Mouse (Mus musculus) forebrain, embryonic 13.5 days (tissue): ENCODE results near the gene Dtymk. TPM values are rescaled to one million over a fixed set of nuclear protein-coding genes. Genes with fewer than 3 reads are reported as not detected.

Experiments used
- ATAC-seq: fragments of 200-750 bp; cut with Nextera tagmentation; 2 replicates; pipeline ENCODE4 v1.8.0; 2017
- H3K27ac ChIP-seq: fragments of 300-500 bp; sonication (generic); 2 replicates; pipeline ENCODE4 v1.5.1; 2015; ENCODE audit warnings: inconsistent platforms, mild to moderate bottlenecking, moderate library complexity
- H3K27me3 ChIP-seq: fragments of 300-500 bp; sonication (generic); 2 replicates; pipeline ENCODE4 v1.6.1; 2015; ENCODE audit warnings: mild to moderate bottlenecking, inconsistent platforms
- H3K36me3 ChIP-seq: fragments of 300-500 bp; sonication (generic); 2 replicates; pipeline ENCODE4 v1.6.1; 2015; ENCODE audit warnings: mild to moderate bottlenecking, inconsistent platforms; ENCODE audit not compliant: poor library complexity, severe bottlenecking
- H3K4me1 ChIP-seq: fragments of 300-500 bp; sonication (generic); 2 replicates; pipeline ENCODE4 v1.6.1; 2015; ENCODE audit warnings: inconsistent platforms
- H3K4me2 ChIP-seq: fragments of 300-500 bp; sonication (generic); 2 replicates; pipeline ENCODE4 v1.6.1; 2015; ENCODE audit warnings: inconsistent platforms, mild to moderate bottlenecking, moderate library complexity
- H3K4me3 ChIP-seq: fragments of 300-500 bp; sonication (generic); 2 replicates; pipeline ENCODE4 v1.5.1; 2015; ENCODE audit warnings: mild to moderate bottlenecking, inconsistent platforms
- H3K9ac ChIP-seq: fragments of 300-500 bp; sonication (generic); 2 replicates; pipeline ENCODE4 v1.6.1; 2015; ENCODE audit warnings: mild to moderate bottlenecking, inconsistent platforms
- H3K9me3 ChIP-seq: fragments of 300-500 bp; sonication (generic); replicated peaks from 2 replicates; pipeline ENCODE4 v1.6.1; 2016; ENCODE audit warnings: inconsistent platforms
- WGBS: fragments of 180-500 bp; shearing (Covaris S2); methylation state at CpG from one replicate; pipeline ENCODE4 v1.1.7; 2015; 5-methylcytosine and 5-hydroxymethylcytosine counted together
- polyA plus RNA-seq: library from polyadenylated mRNA; unstranded; fragments of >200 nt; fragmentation: Nextera tagmentation; extraction: Ambion mirVana; gene quantifications from 2 replicates; pipeline ENCODE4 v1.2.1, GENCODE M21; 2015

The Dtymk gene
- polyA plus RNA-seq, 1 experiment from 2014 or later: 245 TPM

DNA sequence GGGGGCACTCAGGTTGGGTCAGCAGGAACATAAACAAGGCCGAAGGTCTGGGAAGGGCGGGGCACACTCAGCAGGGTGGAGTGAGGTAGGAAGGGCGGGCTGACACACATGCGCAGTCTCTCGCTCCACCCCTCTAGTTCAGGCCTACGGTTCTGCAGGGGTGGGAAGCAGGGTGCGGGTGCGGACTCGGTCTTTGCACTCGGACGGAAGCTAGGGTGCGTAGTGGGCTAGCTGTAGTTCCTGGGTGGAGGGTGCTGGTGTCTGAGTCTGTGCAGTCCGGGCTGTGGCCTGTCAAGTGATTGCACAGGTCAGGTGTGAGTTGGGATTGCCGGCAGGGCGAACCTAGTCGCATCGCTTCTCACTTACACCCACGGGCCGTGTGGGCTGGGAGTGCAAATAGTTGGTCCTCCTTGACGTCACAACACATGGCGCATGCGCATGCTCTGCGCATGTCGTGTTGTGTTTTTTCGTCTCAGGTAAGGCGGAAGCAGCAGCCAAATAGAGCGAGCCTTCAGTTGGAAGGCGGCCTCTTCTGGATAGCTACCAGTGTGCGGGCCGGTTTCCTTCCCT, 23.5 kb upstream of the Dtymk start:
- Histone ChIP-seq H3K36me3 (peaks cover 13% of the 10 kb centered on the region), H3K4me2 (peak overlapping the region; percentile 78), H3K4me1 (peaks cover 16% of the 10 kb centered on the region), H3K4me3 (peak overlapping the region; percentile 53), H3K9me3 (no peaks in the 10 kb centered on the region), H3K9ac (peak overlapping the region; percentile 74), H3K27me3 (no peaks in the 10 kb centered on the region), H3K27ac (peak overlapping the region; percentile 89)
- under 1% methylated on average over 30 of the region's 30 CpGs for WGBS
- peak; percentile 97 for ATAC-seq

DNA sequence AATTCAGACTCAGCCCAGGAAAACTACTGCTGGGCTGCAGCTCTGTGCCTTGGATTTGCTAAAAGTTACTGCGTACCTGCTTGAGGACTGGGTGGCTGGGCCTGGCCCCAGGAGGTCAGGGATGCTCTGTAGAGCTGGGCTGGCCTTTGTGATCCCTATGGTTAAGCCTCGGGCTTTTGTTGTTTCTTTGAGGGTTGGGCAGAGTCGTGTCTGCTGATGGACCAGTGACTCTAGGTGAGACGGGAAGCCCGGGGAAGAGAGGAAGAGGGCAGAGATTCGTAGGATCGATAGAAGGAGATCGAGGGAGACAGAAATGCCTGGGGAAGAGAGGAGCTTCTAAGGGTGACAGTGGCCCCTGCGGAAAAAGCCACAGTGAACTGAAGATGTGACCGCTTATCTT, 22.9 kb upstream of the Dtymk start, which contains the start of gene D2hgdh:
Gene D2hgdh (plus strand): TSS at position 301 of the 400 bp plus-strand sequence.
- peaks cover 16% of the 10 kb centered on the region for H3K4me1 ChIP-seq
- H3K9me3 ChIP-seq: no peaks in the 10 kb centered on the region
- no peak; the same call in 1 of the 2 replicates for ATAC-seq

DNA sequence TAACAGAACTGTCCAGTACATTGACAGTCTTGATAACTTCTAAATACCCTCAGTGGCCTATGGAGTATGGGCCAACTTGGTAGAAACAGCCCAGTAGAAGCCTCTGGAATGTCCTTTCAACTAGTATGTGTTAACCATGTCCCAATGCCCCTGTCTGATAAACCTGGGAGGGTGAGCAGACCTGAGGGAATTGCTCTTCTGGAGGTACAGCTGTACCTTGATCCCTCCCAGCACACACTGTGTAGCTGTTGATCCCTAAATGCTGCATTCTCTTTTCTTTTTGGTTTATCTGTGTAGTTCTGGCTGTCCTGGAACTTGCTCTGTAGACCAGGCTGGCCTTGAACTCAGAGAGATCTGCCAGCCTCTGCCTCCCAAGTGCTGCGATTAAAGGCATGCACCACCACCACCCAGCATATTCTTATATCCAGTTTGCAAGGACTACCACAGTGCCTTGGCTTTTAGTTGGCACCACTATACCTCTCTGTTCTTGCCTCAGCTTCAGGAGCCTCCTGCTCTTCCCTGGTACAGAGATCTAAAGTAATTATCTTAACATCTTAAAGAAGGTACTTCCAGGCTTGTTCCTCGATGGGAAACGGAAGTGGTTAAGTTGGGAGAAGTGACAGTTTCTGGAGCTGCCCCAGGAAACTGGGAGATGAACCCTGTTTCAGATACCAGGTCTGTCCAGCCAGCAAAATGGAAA, 22.2 kb upstream of the Dtymk start:
- 82% methylated on average over 3 of the region's 3 CpGs for WGBS
- peak overlapping the region; percentile 89 for H3K27ac ChIP-seq

More for the DNA sequence above, 22.9 kb upstream of the Dtymk start, which contains the start of gene D2hgdh:
- Histone ChIP-seq H3K36me3 (peaks cover 19% of the 10 kb centered on the region), H3K9ac (peak within 1 kb of the TSS; percentile 74), H3K27me3 (no peaks in the 10 kb centered on the region), H3K4me2 (peak within 1 kb of the TSS; percentile 78), H3K27ac (peak within 1 kb of the TSS; percentile 89), H3K4me3 (peak within 1 kb of the TSS; percentile 53)
- 4% methylated on average over 10 of the region's 10 CpGs for WGBS

DNA sequence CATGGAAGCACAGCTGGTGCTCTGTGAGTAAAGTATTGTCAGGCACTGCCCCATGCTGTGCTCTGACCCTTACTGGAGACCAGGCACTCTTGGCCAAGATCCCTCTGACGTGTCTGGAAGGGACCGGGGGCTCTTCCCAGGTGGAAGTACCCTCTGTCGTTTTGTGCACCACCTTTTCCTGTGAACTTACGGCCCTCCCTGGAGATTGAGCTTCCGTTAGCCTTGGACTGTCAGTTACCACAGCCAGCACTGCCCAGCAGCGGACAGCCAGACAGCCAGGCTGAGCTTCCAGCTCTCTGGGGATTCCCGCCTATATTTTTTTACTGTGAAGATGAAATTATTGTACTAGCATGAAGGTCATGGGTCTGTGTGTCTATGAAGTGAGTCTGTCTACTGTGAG, 17.0 kb upstream of the Dtymk start:
- Histone ChIP-seq H3K4me3 (no peak overlapping the region), H3K4me2 (no peak overlapping the region), H3K9ac (no peak overlapping the region), H3K27ac (no peak overlapping the region), H3K9me3 (no peaks in the 10 kb centered on the region), H3K27me3 (no peaks in the 10 kb centered on the region), H3K36me3 (peaks cover 78% of the 10 kb centered on the region), H3K4me1 (no peaks in the 10 kb centered on the region)
- ATAC-seq: no peak
- 87% methylated on average over 7 of the region's 7 CpGs for WGBS

More for the DNA sequence above, 22.2 kb upstream of the Dtymk start:
- no peaks in the 10 kb centered on the region for H3K27me3 ChIP-seq
- H3K4me1 ChIP-seq: peaks cover 16% of the 10 kb centered on the region
- ATAC-seq: no peak
- H3K9ac ChIP-seq: peak overlapping the region; percentile 74; the same call in 1 of the 2 replicates
- H3K9me3 ChIP-seq: no peaks in the 10 kb centered on the region
- no peak overlapping the region for H3K4me3 ChIP-seq
- H3K4me2 ChIP-seq: peak overlapping the region; percentile 78
- peaks cover 25% of the 10 kb centered on the region for H3K36me3 ChIP-seq

DNA sequence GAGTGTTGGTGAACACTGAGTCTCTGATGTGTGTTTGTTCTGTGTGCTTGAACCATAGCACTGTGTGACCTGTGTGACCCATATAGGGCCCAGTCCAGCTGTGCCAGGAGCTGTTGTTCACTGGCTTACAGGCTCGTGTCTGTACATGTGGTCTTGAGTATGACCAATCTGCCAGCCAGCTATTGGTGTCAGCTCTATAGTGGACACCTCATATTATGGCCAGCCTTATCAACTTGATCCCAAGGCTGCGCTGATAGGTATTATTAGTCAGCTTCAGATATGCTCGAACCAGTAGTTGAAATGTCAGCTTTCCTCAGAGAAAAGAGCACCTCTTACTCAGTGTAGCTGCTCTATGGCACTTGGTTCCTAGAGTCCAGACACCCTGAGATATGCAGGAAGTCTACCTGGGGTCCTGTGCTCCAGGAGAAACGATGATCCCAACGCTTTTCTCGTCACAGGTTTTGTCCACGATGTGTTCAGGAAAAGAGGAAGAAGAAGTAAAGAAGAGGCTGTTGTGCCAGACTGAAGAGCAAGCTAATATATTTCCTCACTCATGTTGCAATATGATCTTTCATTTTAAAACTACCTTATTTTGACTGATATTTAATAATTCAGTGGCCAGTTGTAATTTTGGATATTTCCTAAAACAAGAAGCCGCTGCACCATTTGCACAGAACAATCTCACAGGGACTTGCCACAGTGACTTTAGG, 16.2 kb upstream of the Dtymk start:
- Histone ChIP-seq H3K27ac (no peak overlapping the region), H3K4me1 (no peaks in the 10 kb centered on the region), H3K27me3 (no peaks in the 10 kb centered on the region), H3K4me3 (no peak overlapping the region), H3K36me3 (peaks cover 85% of the 10 kb centered on the region), H3K9ac (no peak overlapping the region), H3K4me2 (no peak overlapping the region), H3K9me3 (no peaks in the 10 kb centered on the region)
- ATAC-seq: no peak
- WGBS: 94% methylated on average over 8 of the region's 8 CpGs

DNA sequence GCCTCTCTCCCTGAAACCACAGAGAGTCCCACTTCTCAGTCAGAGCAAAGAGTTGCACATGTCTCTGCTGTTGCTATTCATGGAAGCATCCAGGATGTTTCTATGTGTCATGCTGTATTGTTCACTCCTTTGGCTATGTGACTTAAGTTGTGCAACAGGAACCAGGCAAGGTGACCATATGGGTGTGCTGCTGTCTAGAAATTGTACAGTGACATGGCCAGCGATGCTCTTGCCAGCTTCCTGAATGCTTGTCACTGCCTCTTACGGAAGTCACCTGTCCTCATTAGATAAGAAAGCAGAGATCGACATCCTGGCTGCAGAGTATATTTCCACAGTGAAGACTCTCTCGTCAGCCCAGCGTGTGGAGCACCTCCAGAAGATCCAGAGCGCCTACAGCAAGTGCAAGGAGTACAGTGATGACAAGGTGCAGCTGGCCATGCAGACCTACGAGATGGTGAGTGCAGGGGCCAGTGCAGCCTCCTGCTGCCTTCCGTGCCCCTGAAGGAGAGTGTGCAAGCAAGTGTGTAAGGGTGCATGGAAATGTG, 9.8 kb upstream of the Dtymk start:
- Histone ChIP-seq H3K27me3 (no peaks in the 10 kb centered on the region), H3K27ac (no peak overlapping the region), H3K36me3 (peaks cover 93% of the 10 kb centered on the region), H3K4me2 (no peak overlapping the region), H3K9me3 (no peaks in the 10 kb centered on the region), H3K9ac (no peak overlapping the region), H3K4me1 (no peaks in the 10 kb centered on the region), H3K4me3 (no peak overlapping the region)
- 92% methylated on average over 8 of the region's 8 CpGs for WGBS
- no peak for ATAC-seq

GRCm38 (mm10) chr1:93810011-93810410, 8.3 kb upstream of the Dtymk start:
- Histone ChIP-seq H3K4me2 (no peak overlapping the region), H3K4me3 (no peak overlapping the region), H3K9ac (no peak overlapping the region), H3K36me3 (peaks cover 88% of the 10 kb centered on the region), H3K27me3 (no peaks in the 10 kb centered on the region), H3K4me1 (peaks cover 10% of the 10 kb centered on the region), H3K9me3 (no peaks in the 10 kb centered on the region), H3K27ac (no peak overlapping the region)
- WGBS: 98% methylated on average over 3 of the region's 3 CpGs
- ATAC-seq: no peak

DNA sequence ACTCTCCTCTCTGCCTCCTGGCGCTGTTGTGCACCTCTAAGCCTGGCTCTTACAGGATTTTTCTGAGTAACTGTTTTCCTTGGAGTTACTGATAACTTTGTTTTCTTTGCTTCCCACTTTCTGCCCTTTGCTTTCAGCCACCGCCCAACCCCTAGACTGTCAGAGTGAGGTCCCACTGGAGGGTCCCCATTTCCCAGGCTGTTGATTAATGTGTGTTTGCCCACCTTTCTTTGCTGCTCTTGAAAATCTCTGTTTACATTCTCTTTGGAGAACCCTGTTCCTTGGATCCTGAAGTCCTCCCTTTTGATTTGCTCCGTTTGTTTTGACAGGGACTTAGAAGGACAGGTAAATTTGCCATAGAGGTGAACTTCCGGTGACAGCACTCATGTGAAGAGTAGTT, 7.1 kb upstream of the Dtymk start:
- Histone ChIP-seq H3K27ac (no peak overlapping the region), H3K9ac (no peak overlapping the region), H3K36me3 (peaks cover 76% of the 10 kb centered on the region), H3K27me3 (no peaks in the 10 kb centered on the region), H3K9me3 (no peaks in the 10 kb centered on the region), H3K4me3 (no peak overlapping the region), H3K4me2 (no peak overlapping the region), H3K4me1 (peaks cover 17% of the 10 kb centered on the region)
- no peak for ATAC-seq
- 97% methylated on average over 4 of the region's 4 CpGs for WGBS

- peaks cover 46% of the 10 kb centered on the region for H3K36me3 ChIP-seq
- H3K27ac ChIP-seq: no peak overlapping the region
- WGBS: 85% methylated on average over 5 of the region's 5 CpGs
- H3K9me3 ChIP-seq: no peaks in the 10 kb centered on the region
- H3K4me3 ChIP-seq: no peak overlapping the region
- H3K4me1 ChIP-seq: peaks cover 39% of the 10 kb centered on the region
- no peaks in the 10 kb centered on the region for H3K27me3 ChIP-seq
- H3K4me2 ChIP-seq: peak overlapping the region; percentile 65
- no peak for ATAC-seq
- no peak overlapping the region for H3K9ac ChIP-seq
Observed at GRCm38 (mm10) chr1:93805221-93805951, 3.7 kb upstream of the Dtymk start.

DNA sequence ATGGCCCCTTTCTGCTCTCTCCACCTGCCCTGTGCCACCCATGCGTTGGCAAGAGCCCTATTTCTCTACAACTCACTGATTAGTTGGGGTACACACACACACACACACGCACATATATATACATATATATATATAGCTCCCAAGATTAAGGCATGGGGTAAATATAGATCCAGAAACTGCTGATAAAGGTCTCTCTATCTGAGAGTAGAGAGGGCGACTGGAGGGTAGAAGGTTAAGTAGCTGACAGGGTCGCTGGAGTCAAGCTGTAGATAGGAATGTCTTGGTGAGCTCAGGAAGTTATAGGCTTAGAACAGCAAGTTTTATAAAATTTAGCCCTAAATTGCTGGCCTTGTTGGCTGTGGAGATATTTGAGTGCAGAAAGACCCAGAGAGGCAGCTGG, 3.1 kb upstream of the Dtymk start:
- Histone ChIP-seq H3K4me3 (peak overlapping the region; percentile 76), H3K4me1 (peaks cover 39% of the 10 kb centered on the region), H3K9me3 (no peaks in the 10 kb centered on the region), H3K27ac (no peak overlapping the region), H3K36me3 (peaks cover 45% of the 10 kb centered on the region), H3K4me2 (peak overlapping the region; percentile 65), H3K27me3 (no peaks in the 10 kb centered on the region), H3K9ac (peak overlapping the region; percentile 87; the same call in 1 of the 2 replicates)
- WGBS: 84% methylated on average over 4 of the region's 4 CpGs
- no peak for ATAC-seq

DNA sequence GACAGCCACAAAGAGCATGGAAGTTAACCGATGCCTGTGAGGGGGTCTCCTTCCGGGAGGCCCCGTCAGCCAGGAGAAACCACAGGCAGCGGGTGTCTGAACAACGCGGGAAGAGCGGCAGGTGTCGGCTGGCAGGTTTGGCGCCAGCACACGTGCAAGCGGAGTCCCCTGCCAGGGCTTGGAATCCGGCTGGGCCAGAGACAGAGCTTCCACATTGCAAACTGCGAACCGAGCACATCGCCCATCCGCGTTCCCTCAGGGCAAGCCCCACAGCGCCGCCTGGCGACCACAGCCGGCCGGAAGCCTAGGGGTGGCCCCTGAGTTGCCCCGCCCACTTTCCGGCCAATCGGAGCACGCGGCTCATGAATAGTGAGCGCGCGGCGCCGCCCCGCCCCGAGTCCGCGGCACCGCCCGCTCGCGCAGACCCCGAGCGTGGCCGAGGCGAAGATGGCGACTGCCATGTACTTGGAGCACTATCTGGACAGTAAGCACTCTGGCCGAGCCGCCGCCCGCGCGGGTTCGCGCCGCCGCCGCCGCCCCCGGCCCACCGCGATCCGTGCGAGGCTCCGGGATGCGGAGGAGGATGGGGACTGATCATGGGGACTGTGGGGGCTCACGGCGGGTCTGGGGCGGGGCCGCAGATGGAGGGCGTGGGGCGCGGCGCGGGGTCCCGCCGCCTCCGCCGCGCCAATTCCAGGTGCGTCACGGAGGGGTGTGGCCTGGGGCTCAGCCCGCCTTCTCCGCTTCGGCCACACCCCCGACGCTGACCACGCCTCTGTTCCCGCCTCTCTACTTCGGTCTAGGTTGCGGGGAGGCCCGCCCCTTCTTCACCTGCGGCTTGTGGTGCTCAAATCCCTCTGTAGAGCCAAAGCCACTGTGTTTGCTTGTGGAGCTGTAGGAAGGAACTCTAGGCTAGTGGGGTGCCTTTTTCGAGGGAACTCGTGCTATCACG, 2.1 kb upstream of the Dtymk start, which contains the start of gene Ing5:
Gene Ing5 (plus strand): TSS at position 410 of the 952 bp plus-strand sequence.
- H3K9ac ChIP-seq: peak within 1 kb of the TSS; percentile 87
- peaks cover 39% of the 10 kb centered on the region for H3K4me1 ChIP-seq
- H3K27me3 ChIP-seq: no peaks in the 10 kb centered on the region
- under 1% methylated on average over 93 of the region's 94 CpGs for WGBS
- H3K4me2 ChIP-seq: peak within 1 kb of the TSS; percentile 65
- no peaks in the 10 kb centered on the region for H3K9me3 ChIP-seq
- peak within 1 kb of the TSS; percentile 97 for H3K27ac ChIP-seq
- peaks cover 47% of the 10 kb centered on the region for H3K36me3 ChIP-seq
- peak; percentile 91 for ATAC-seq
- peak within 1 kb of the TSS; percentile 76 for H3K4me3 ChIP-seq
